Mouse (Mus musculus) hindbrain, embryonic 13.5 days (tissue): ENCODE measurements around the gene Vps53. TPM values are rescaled to one million over a fixed set of nuclear protein-coding genes. Genes with fewer than 3 reads are reported as not detected.
"Not testable (repeated sequence)": the region's sequence is repeated elsewhere in the genome, so short reads cannot be mapped to it uniquely, and the experiment has no call there.

Experiments used
- ATAC-seq: fragments of 200-750 bp; cut with Nextera tagmentation; 2 replicates; pipeline ENCODE4 v1.8.0; 2017; ENCODE audit warnings: moderate TSS enrichment; ENCODE audit not compliant: low FRiP score
- H3K27ac ChIP-seq: fragments of 300-500 bp; sonication (generic); 2 replicates; pipeline ENCODE4 v1.5.1; 2015; ENCODE audit warnings: inconsistent platforms, mild to moderate bottlenecking, moderate library complexity
- H3K27me3 ChIP-seq: fragments of 300-500 bp; sonication (generic); 2 replicates; pipeline ENCODE4 v1.6.1; 2015; ENCODE audit warnings: mild to moderate bottlenecking, inconsistent platforms
- H3K36me3 ChIP-seq: fragments of 300-500 bp; sonication (generic); 2 replicates; pipeline ENCODE4 v1.6.1; 2015; ENCODE audit warnings: mild to moderate bottlenecking, inconsistent platforms
- H3K4me1 ChIP-seq: fragments of 300-500 bp; sonication (generic); replicated peaks from 2 replicates; pipeline ENCODE4 v1.6.1; 2015; ENCODE audit warnings: inconsistent platforms
- H3K4me2 ChIP-seq: fragments of 300-500 bp; sonication (generic); 2 replicates; pipeline ENCODE4 v1.6.1; 2015; ENCODE audit warnings: inconsistent platforms, mild to moderate bottlenecking, moderate library complexity
- H3K4me3 ChIP-seq: fragments of 300-500 bp; sonication (generic); 2 replicates; pipeline ENCODE4 v1.5.1; 2015; ENCODE audit warnings: mild to moderate bottlenecking, inconsistent platforms
- H3K9ac ChIP-seq: fragments of 300-500 bp; sonication (generic); 2 replicates; pipeline ENCODE4 v1.6.1; 2015; ENCODE audit warnings: mild to moderate bottlenecking, inconsistent platforms
- H3K9me3 ChIP-seq: fragments of 300-500 bp; sonication (generic); 2 replicates; pipeline ENCODE4 v1.6.1; 2016; ENCODE audit warnings: inconsistent platforms
- WGBS: fragments of 180-500 bp; shearing (Covaris S2); methylation state at CpG from one replicate; pipeline ENCODE4 v1.1.7; 2015; 5-methylcytosine and 5-hydroxymethylcytosine counted together
- polyA plus RNA-seq: library from polyadenylated mRNA; unstranded; fragments of >200 nt; fragmentation: Nextera tagmentation; extraction: Ambion mirVana; gene quantifications from 2 replicates; pipeline ENCODE4 v1.2.1, GENCODE M21; 2015

Gene Vps53
- polyA plus RNA-seq, 1 experiment from 2014 or later: 67.2 TPM

- Histone ChIP-seq H3K27me3 (no peaks in the 10 kb centered on the region), H3K36me3 (no peaks in the 10 kb centered on the region), H3K9ac (no peak overlapping the region), H3K4me2 (no peak overlapping the region), H3K27ac (no peak overlapping the region), H3K9me3 (no peaks in the 10 kb centered on the region), H3K4me3 (no peak overlapping the region), H3K4me1 (no peaks in the 10 kb centered on the region)
- 81% methylated on average over 4 of the region's 4 CpGs for WGBS
- no peak for ATAC-seq
Measured at GRCm38 (mm10) chr11:76019879-76020278, 159.6 kb downstream of the Vps53 start.

- no peak for ATAC-seq
- 85% methylated on average over 4 of the region's 4 CpGs for WGBS
- Histone ChIP-seq H3K27me3 (no peaks in the 10 kb centered on the region), H3K36me3 (no peaks in the 10 kb centered on the region), H3K4me1 (no peaks in the 10 kb centered on the region), H3K9me3 (no peaks in the 10 kb centered on the region), H3K4me3 (no peak overlapping the region), H3K27ac (no peak overlapping the region), H3K9ac (no peak overlapping the region), H3K4me2 (no peak overlapping the region)
Measured at GRCm38 (mm10) chr11:76015814-76016213, 163.6 kb downstream of the Vps53 start.

- no peaks in the 10 kb centered on the region for H3K9me3 ChIP-seq
- ATAC-seq: no peak
- no peaks in the 10 kb centered on the region for H3K4me1 ChIP-seq
- no peaks in the 10 kb centered on the region for H3K36me3 ChIP-seq
- no peak overlapping the region for H3K27ac ChIP-seq
- H3K4me3 ChIP-seq: no peak overlapping the region
- H3K4me2 ChIP-seq: no peak overlapping the region
- no peak overlapping the region for H3K9ac ChIP-seq
- no peaks in the 10 kb centered on the region for H3K27me3 ChIP-seq
- WGBS: 92% methylated on average over 6 of the region's 6 CpGs
Measured at GRCm38 (mm10) chr11:76015251-76015650, 164.2 kb downstream of the Vps53 start.

- ATAC-seq: no peak
Measured at GRCm38 (mm10) chr11:76010838-76011624, 168.4 kb downstream of the Vps53 start.

GRCm38 (mm10) chr11:76009101-76009500, 170.3 kb downstream of the Vps53 start:
- no peaks in the 10 kb centered on the region for H3K27me3 ChIP-seq
- H3K4me1 ChIP-seq: no peaks in the 10 kb centered on the region
- H3K4me2 ChIP-seq: no peak overlapping the region
- no peak overlapping the region for H3K4me3 ChIP-seq
- WGBS: 82% methylated on average over 6 of the region's 6 CpGs
- H3K27ac ChIP-seq: no peak overlapping the region
- no peak for ATAC-seq
- no peaks in the 10 kb centered on the region for H3K36me3 ChIP-seq
- no peak overlapping the region for H3K9ac ChIP-seq
- H3K9me3 ChIP-seq: no peaks in the 10 kb centered on the region

More at GRCm38 (mm10) chr11:76010838-76011624, 168.4 kb downstream of the Vps53 start:
- Histone ChIP-seq H3K9me3 (no peaks in the 10 kb centered on the region), H3K36me3 (no peaks in the 10 kb centered on the region), H3K4me1 (no peaks in the 10 kb centered on the region), H3K4me3 (no peak overlapping the region), H3K27me3 (no peaks in the 10 kb centered on the region), H3K9ac (no peak overlapping the region), H3K27ac (no peak overlapping the region), H3K4me2 (no peak overlapping the region)
- 90% methylated on average over 9 of the region's 9 CpGs for WGBS

- H3K4me3 ChIP-seq: no peak overlapping the region
- no peak for ATAC-seq
- H3K4me2 ChIP-seq: no peak overlapping the region
- no peaks in the 10 kb centered on the region for H3K27me3 ChIP-seq
- H3K9me3 ChIP-seq: no peaks in the 10 kb centered on the region
- no peak overlapping the region for H3K9ac ChIP-seq
- WGBS: 84% methylated on average over 2 of the region's 2 CpGs
- no peaks in the 10 kb centered on the region for H3K4me1 ChIP-seq
- no peaks in the 10 kb centered on the region for H3K36me3 ChIP-seq
- H3K27ac ChIP-seq: no peak overlapping the region
Measured at GRCm38 (mm10) chr11:76008162-76008561, 171.3 kb downstream of the Vps53 start.

- H3K4me3 ChIP-seq, H3K9ac ChIP-seq, H3K27ac ChIP-seq, H3K4me1 ChIP-seq, H3K36me3 ChIP-seq, H3K9me3 ChIP-seq, ATAC-seq, H3K4me2 ChIP-seq: not testable (repeated sequence)
- H3K27me3 ChIP-seq: peaks cover 19% of the 10 kb centered on the region
- 93% methylated on average over 7 of the region's 7 CpGs for WGBS
Measured at GRCm38 (mm10) chr11:76004276-76004675, 175.2 kb downstream of the Vps53 start.

- no peak overlapping the region for H3K9ac ChIP-seq
- H3K27me3 ChIP-seq: peaks cover 23% of the 10 kb centered on the region
- no peak overlapping the region for H3K27ac ChIP-seq
- no peak for ATAC-seq
- no peak overlapping the region for H3K4me2 ChIP-seq
- H3K4me1 ChIP-seq: peaks cover 8% of the 10 kb centered on the region
- H3K4me3 ChIP-seq: no peak overlapping the region
- WGBS: 61% methylated on average over 3 of the region's 3 CpGs
- H3K9me3 ChIP-seq: no peaks in the 10 kb centered on the region
- H3K36me3 ChIP-seq: no peaks in the 10 kb centered on the region
Measured at GRCm38 (mm10) chr11:76001237-76001878, 178.1 kb downstream of the Vps53 start.

GRCm38 (mm10) chr11:76000701-76001100, 178.7 kb downstream of the Vps53 start:
- ATAC-seq: no peak
- Histone ChIP-seq H3K9me3 (no peaks in the 10 kb centered on the region), H3K4me2 (no peak overlapping the region), H3K9ac (no peak overlapping the region), H3K4me3 (no peak overlapping the region), H3K4me1 (peaks cover 8% of the 10 kb centered on the region), H3K27ac (no peak overlapping the region), H3K36me3 (no peaks in the 10 kb centered on the region), H3K27me3 (peaks cover 23% of the 10 kb centered on the region)
- 92% methylated on average over 5 of the region's 5 CpGs for WGBS

- Histone ChIP-seq H3K27ac (no peak within 1 kb of the TSS), H3K9ac (peak within 1 kb of the TSS; percentile 58; the same call in 1 of the 2 replicates), H3K4me3 (peak within 1 kb of the TSS; percentile 57), H3K27me3 (peaks cover 23% of the 10 kb centered on the region), H3K36me3 (no peaks in the 10 kb centered on the region), H3K9me3 (no peaks in the 10 kb centered on the region), H3K4me2 (peak within 1 kb of the TSS; percentile 85), H3K4me1 (peaks cover 8% of the 10 kb centered on the region)
- 14% methylated on average over 36 of the region's 36 CpGs for WGBS
- ATAC-seq: peak; percentile 79
Measured at GRCm38 (mm10) chr11:75999440-76000155, 179.8 kb downstream of the Vps53 start, which contains the start of gene 1700016K19Rik. Gene 1700016K19Rik (plus strand): TSS chr11:75999912.
